Mouse (Mus musculus) E14TG2a.4 (cell line): ENCODE measurements at regions not wholly inside any gene's neighbourhood (a gene's known extent, or its start where the extent isn't known, plus 50 kb on each side); places are given as distances from the start of the nearest gene placed in this dataset.
A peak's percentile ranks its signal among the peaks of the same experiment; 100 is the strongest.

Experiments
- CTCF ChIP-seq: conservative IDR thresholded peaks from 2 replicates; pipeline ENCODE4 v1.5.1; 2014; ENCODE audit warnings: low read length
- NANOG ChIP-seq: IDR thresholded peaks from 2 replicates; pipeline ENCODE4 v1.6.1; 2014; ENCODE audit warnings: borderline replicate concordance, low read length, mixed read lengths
- POU5F1 ChIP-seq: IDR thresholded peaks from 2 replicates; pipeline ENCODE4 v1.6.1; 2014; ENCODE audit warnings: low read length, borderline replicate concordance

DNA sequence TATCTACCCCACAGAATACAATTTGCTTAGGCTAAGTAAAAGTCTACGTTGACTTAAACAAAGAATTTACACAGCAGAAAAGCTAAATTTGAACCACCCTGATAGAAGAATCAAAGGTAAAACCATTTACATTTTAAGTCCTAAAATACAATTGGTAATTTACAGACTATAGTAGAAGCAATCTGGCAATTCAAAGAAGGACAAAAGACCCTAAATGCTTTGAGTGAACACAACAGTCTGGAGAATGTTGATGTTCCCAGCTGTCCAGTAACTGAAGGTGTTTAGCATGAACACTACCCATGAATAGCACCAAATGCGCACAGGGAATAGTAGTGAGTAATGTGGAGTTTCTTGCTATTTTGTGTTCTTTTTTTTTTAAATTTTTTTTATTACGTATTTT lies 282.8 kb upstream of the Fam174a start:
- TF ChIP-seq CTCF (no peak), NANOG (peak; percentile 97), POU5F1 (no peak)
